Mouse (Mus musculus) spleen, postnatal 4 days (tissue): Measurements from ENCODE around the gene Art1.
A peak's percentile ranks its signal among the peaks of the same experiment; 100 is the strongest.

Experiments
- DNase-seq, 2 experiments: peaks; one replicate each; pipeline ENCODE4 v3.0.0; 2022; ENCODE audit warnings: low spot score in 2 of 2

Gene Art1

DNA sequence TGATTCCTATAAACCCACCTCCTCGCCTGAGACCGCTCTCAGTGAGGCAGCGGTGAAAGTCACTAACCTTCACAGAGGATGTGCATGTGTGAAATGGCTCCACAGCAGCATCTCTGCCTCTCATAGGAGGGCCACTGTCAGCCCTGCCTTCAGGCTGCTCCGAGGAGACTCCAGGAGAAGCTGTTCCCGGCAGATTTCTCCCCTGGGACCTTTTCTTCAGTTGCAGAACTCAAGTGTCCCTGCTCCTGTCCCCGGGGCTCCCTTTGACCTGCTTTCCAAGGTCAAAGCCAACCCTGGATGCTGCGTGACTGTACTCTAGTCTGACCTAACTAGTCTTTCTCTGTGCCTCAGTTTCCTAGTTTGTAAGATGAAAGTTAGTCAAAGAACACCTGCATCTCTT lies 7.6 kb downstream of the Art1 start, which contains the start of gene Art5:
Art5 (minus strand) TSS at position 319 of the 400 bp plus-strand sequence.
- DNase-seq = no peak

GRCm38 (mm10) chr7:102109746-102110145 lies 8.2 kb downstream of the Art1 start:
- no peak for DNase-seq

DNA sequence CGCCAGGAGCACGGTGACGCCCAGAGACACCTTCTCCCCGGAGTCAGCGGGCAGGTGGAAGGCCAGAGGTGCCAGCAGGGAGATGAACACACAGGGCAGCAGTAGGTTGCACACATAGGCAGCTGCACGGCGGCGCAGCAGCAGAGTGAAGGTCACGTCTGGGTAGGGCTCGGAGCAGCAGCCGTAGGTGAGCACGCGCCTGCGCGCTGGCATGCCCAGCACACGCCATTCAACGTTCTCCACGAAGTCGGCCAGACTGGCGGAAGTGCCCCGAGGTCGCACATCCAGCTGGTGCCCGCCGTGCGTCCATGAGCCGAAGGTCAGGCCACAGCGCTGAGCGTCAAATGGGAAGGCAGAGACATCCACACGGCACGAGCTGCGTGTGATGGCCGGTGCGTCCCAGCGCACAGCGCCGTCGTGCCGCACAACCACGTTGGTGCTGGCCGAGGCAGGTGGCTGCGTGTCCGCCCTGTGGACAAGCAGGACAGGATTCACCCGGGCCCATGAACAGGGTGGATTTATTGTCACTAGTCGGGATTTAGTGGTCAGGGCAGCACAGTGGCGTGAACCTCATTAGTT lies 11.7 kb downstream of the Art1 start:
- DNase-seq = peak in 1 of 2 experiments; percentile 58

- no peak for DNase-seq
These were observed 15.2 kb downstream of the Art1 start, which contains the start of gene Chrna10 for GRCm38 (mm10) chr7:102116579-102117331. Chrna10 (minus strand) TSS chr7:102116828.

DNA sequence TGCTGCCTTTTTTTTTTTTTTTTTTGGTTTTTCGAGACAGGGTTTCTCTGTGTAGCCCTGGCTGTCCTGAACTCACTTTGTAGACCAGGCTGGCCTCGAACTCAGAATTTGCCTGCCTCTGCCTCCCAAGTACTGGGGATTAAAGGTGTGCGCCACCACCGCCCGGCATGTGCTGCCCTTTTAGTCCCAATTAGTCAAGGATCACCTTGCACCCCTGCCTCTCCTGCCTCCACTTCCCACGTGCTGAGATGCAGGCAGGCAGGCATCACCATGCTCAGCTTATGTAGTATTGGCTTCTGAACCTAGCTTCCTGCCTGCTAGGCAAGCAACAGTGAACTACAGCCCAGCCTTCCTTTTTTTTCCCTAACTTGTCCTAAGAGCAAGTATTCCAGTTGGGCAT lies 15.8 kb downstream of the Art1 start:
- no peak for DNase-seq

DNA sequence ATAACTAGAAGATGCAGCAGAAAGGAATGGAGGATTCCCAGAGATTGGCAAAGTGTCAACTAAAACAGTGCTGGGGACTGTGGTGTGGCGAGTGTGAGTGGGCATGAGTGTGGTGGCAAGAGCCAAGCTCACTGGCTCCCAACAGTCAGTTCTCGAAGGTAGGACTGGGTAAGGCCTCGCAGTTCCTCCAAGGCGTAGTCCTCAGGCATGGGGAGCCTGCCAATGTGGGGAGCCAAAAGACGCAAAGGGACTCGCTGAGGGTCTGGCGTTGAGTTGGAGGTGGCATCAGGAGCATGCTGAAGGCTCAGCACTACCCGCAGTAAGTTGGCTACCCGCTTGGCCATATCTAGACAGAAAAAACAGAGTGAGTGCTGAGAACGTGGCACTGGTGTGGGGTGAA lies 18.8 kb downstream of the Art1 start:
- no peak for DNase-seq

DNA sequence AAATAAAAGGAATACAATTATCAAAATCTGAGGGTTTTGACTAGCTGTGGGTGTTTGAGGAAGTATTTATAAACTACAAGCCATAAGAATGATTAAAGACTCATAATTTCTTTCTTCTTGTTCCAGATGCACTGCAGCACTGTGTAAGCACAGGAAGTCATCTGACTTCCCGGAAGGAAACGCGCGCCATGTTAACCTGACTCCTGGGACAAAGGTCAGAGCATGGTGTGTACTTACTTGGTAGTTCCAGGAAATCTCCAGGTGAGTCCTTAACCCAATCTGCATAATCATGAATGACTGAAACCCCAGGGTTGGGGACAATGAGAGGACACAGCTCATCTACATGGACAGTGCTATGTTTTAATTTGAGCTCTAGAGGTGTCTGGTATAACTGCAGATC lies 30.9 kb downstream of the Art1 start:
- no peak for DNase-seq

DNA sequence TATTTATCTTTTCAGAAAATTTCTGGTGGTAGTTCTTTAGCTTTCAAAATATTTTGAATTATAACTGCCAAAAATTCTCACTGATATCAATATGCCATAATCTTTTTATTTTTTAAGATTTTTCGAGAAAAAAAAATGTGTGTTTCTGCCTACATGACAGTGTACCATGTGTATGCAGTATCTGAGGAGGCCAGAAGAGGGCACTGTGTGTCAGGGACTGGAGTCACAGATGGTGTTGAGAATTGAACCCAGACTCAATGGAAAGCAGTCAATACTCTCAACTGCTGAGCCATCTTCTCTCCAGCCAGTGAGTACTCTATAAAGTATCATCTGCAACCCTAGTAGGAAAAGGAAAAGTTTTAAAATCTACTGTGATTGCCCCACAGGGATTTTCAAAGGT lies 35.9 kb downstream of the Art1 start:
- peak; percentile 61 to 78 for DNase-seq

- DNase-seq = no peak
These were observed 36.4 kb downstream of the Art1 start for GRCm38 (mm10) chr7:102137898-102138297.

DNA sequence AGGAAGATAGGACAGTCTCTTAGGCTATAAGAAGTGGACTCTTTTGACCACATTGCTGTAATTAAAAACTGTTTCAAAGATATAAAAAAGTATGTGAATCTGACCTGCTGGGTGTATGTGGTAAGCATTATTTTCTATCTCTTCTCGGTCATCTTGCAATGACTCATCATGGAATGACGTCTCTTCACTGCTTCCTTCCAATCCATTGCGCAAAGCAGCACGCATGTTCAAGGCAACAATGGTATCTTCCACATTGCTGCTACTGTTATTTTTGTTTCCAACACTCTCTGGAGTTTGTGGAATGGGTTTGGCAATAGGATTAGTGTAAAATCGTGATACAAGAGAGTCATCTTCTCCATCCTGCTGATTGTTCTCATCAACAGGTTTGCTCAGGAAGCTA lies 52.1 kb downstream of the Art1 start:
- DNase-seq = no peak
